Mouse (Mus musculus): ENCODE results near the gene Vmn1r127.
"Not testable (repeated sequence)": the region's sequence is repeated elsewhere in the genome, so short reads cannot be mapped to it uniquely, and the experiment has no call there.

Vmn1r127 gene

GRCm38 (mm10) chr7:21319761-21320160 lies at the start of gene Vmn1r127:
Vmn1r127 (minus strand) TSS chr7:21319861.
- DNase-seq (ENCODE audit: low spot score in 2 of 2): not testable (repeated sequence)

- not testable (repeated sequence) for DNase-seq (ENCODE audit: low spot score in 2 of 2)
These were observed 41.5 kb upstream of the Vmn1r127 start, which contains the start of gene Vmn1r129 for GRCm38 (mm10) chr7:21361191-21361590. Vmn1r129 (minus strand) TSS chr7:21361291.

GRCm38 (mm10) chr7:21349073-21349472 lies 29.4 kb upstream of the Vmn1r127 start, which contains the start of gene Vmn1r128:
Vmn1r128 (plus strand) TSS chr7:21349373.
- not testable (repeated sequence) for DNase-seq (ENCODE audit: low spot score in 2 of 2)

GRCm38 (mm10) chr7:21301367-21301766 lies 18.3 kb downstream of the Vmn1r127 start, which contains the start of gene Vmn1r126:
Vmn1r126 (minus strand) TSS chr7:21301467.
- not testable (repeated sequence) for DNase-seq (ENCODE audit: low spot score in 2 of 2)

- not testable (repeated sequence) for DNase-seq (ENCODE audit: low spot score in 2 of 2)
These were observed 47.8 kb downstream of the Vmn1r127 start, which contains the start of gene Vmn1r125 for GRCm38 (mm10) chr7:21271879-21272278. Vmn1r125 (plus strand) TSS chr7:21272179.
